Mouse (Mus musculus) bone marrow macrophage, adult 2 months (primary cell): ENCODE data around the gene H6pd.

Experiments used
- CTCF ChIP-seq: IDR thresholded peaks from 2 replicates; pipeline ENCODE4 v1.5.1; 2012; ENCODE audit warnings: low read depth, mild to moderate bottlenecking, low read length, moderate library complexity
- POLR2A ChIP-seq: IDR thresholded peaks from 2 replicates; pipeline ENCODE4 v1.6.1; 2012; ENCODE audit warnings: mild to moderate bottlenecking, low read depth, low read length, borderline replicate concordance

DNA sequence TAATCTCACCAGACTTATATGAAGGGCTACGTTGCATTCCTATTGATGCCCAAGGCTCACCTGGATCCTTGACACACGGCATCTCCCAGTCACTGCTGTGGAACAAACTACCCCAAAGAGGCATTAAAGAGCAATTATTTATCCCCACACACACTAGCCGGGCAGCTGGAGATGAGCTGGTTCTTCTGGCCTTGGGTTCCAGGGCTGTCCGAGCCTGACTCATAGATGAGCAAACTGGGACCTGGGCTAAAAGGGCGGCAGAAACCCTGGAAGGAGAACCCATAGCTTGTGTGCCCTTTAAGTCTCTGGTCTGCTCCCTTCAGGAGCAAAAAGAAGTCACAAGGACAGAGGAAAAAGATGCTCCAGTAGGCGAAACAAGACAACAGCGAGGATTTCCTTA, 48.4 kb downstream of the H6pd start:
- no peak for TF ChIP-seq CTCF
- TF ChIP-seq POLR2A = no peak
